In genomic region chr7:100108341-100108740, GRCm38 (mm10) we compare ENCODE assay signal across 9 mouse cellular contexts. TPM values are rescaled to one million over a fixed set of nuclear protein-coding genes. Genes with fewer than 3 reads are reported as not detected.
A peak's percentile ranks its signal among the peaks of the same experiment; 100 is the strongest.
DNase-seq lines count a peak whose midpoint lies in the region; ATAC-seq and TF ChIP-seq lines count a peak whose summit lies in the region.
"Had no signal": no experiment of that assay in that cellular context is flagged by ENCODE, and none has a peak within 500 bp of the region (broad histone marks: within the 10 kb centered on the region; RNA-seq: fewer than 3 reads in every experiment).

No protein-coding gene starts in this region.

- no peaks in the 10 kb centered on the region for H3K4me1 ChIP-seq in kidney, embryonic 16.5 days (ENCODE audit: insufficient read depth, low read length)
- H3K4me1 ChIP-seq in stomach, postnatal 0 days (replicated peaks; ENCODE audit: control insufficient read depth, insufficient read depth): no peaks in the 10 kb centered on the region
- H3K4me1 ChIP-seq: midbrain, embryonic 12.5 days had no signal

- no peak for TF ChIP-seq EP300 in stomach, postnatal 0 days (optimal IDR thresholded peaks at IDR 0.05)

- H3K4me3 ChIP-seq in kidney, embryonic 16.5 days (ENCODE audit: low read length): no peak overlapping the region
- no peak overlapping the region for H3K4me3 ChIP-seq in stomach, postnatal 0 days (ENCODE audit: low read depth, low read length)
- H3K4me3 ChIP-seq: midbrain, embryonic 12.5 days had no signal

- peaks cover 55% of the 10 kb centered on the region for H3K36me3 ChIP-seq in kidney, embryonic 16.5 days (ENCODE audit: insufficient read depth, low read length)
- peaks cover 6% of the 10 kb centered on the region; the same call in 1 of the 2 replicates for H3K36me3 ChIP-seq in stomach, postnatal 0 days (ENCODE audit: control insufficient read depth, insufficient read depth, low read length)

- no peak for ATAC-seq in kidney, embryonic 16.5 days (ENCODE audit: low FRiP score, low TSS enrichment)
- no peak for ATAC-seq in stomach, postnatal 0 days (ENCODE audit: low FRiP score, low TSS enrichment)

- H3K9me3 ChIP-seq in kidney, embryonic 16.5 days (ENCODE audit: low read length): no peaks in the 10 kb centered on the region
- no peaks in the 10 kb centered on the region for H3K9me3 ChIP-seq in stomach, postnatal 0 days (ENCODE audit: control insufficient read depth, low read length)
- H3K9me3 ChIP-seq: midbrain, embryonic 12.5 days had no signal

- 62% methylated on average over 3 of the region's 3 CpGs for WGBS in kidney, embryonic 16.5 days
- 50% methylated on average over 3 of the region's 3 CpGs for WGBS in stomach, postnatal 0 days

- H3K27me3 ChIP-seq in kidney, embryonic 16.5 days (ENCODE audit: insufficient read depth, low read length): no peaks in the 10 kb centered on the region
- H3K27me3 ChIP-seq in stomach, postnatal 0 days (ENCODE audit: control insufficient read depth, insufficient read depth, low read length): no peaks in the 10 kb centered on the region
- H3K27me3 ChIP-seq: midbrain, embryonic 12.5 days had no signal

- peak; percentile 77 for TF ChIP-seq CTCF in stomach, postnatal 0 days (IDR thresholded peaks at IDR 0.05; ENCODE audit: low read depth)

- no peak overlapping the region for H3K9ac ChIP-seq in kidney, embryonic 16.5 days (replicated peaks; ENCODE audit: low read length)
- H3K9ac ChIP-seq in stomach, postnatal 0 days (ENCODE audit: low read length): no peak overlapping the region
- H3K9ac ChIP-seq: midbrain, embryonic 12.5 days had no signal

- H3K4me2 ChIP-seq in kidney, embryonic 16.5 days (replicated peaks; ENCODE audit: low read depth, low read length): no peak overlapping the region
- no peak overlapping the region for H3K4me2 ChIP-seq in stomach, postnatal 0 days (replicated peaks; ENCODE audit: low read depth)
- H3K4me2 ChIP-seq: midbrain, embryonic 12.5 days had no signal

- peak; percentile 58 for DNase-seq in kidney, adult 9 months
- peak; percentile 30 for DNase-seq in thymus, postnatal 14 days
- DNase-seq in thymus, adult 18-20 months: no peak
- peak; percentile 73 for DNase-seq in embryo, embryonic 10 days (ENCODE audit: low spot score)
- no peak for DNase-seq in stomach, postnatal 0 days (ENCODE audit: low spot score)
- DNase-seq in adrenal gland, postnatal 25 days: no peak
- no peak for DNase-seq in spleen, adult 18-20 months

- no peak overlapping the region for H3K27ac ChIP-seq in kidney, embryonic 16.5 days (ENCODE audit: low read length)
- no peak overlapping the region for H3K27ac ChIP-seq in stomach, postnatal 0 days (replicated peaks)
- H3K27ac ChIP-seq: midbrain, embryonic 12.5 days had no signal

RNA-seq across cellular contexts. Expression of gene Pold3, which starts 13.0 kb away (rescaled TPM):
- polyA plus RNA-seq in kidney, embryonic 16.5 days (2015; fragmentation: Nextera tagmentation; extraction: Ambion mirVana): 63.9 and 64.6 TPM in 2 replicates
- 18.6 and 20.3 TPM in 2 replicates for polyA plus RNA-seq in stomach, postnatal 0 days (2015; fragmentation: Nextera tagmentation; extraction: Ambion mirVana)
- total RNA-seq in adrenal gland, postnatal 25 days (2021): 25.6 and 33.6 TPM in 2 replicates

RNA-seq across cellular contexts. Expression of gene Lipt2, which starts 50.7 kb away (rescaled TPM):
- polyA plus RNA-seq in kidney, embryonic 16.5 days (2015; fragmentation: Nextera tagmentation; extraction: Ambion mirVana): 19.6 and 21.7 TPM in 2 replicates
- polyA plus RNA-seq in stomach, postnatal 0 days (2015; fragmentation: Nextera tagmentation; extraction: Ambion mirVana): 8.8 and 10.2 TPM in 2 replicates
- total RNA-seq in adrenal gland, postnatal 25 days (2021): 6.1 and 6.2 TPM in 2 replicates

Comparison
In these comparisons a context has a peak if more than half of its experiments do, and no peak if none do; other contexts are left out.
1. DNase-seq: peak in kidney, adult 9 months (single experiment), thymus, postnatal 14 days (single experiment) and embryo, embryonic 10 days (single experiment); none in thymus, adult 18-20 months (0 of 2), stomach, postnatal 0 days (single experiment), adrenal gland, postnatal 25 days (single experiment) and spleen, adult 18-20 months (0 of 2).